Mouse (Mus musculus) myocyte (in vitro differentiated cells): ENCODE results near the gene Sez6l. TPM values are rescaled to one million over a fixed set of nuclear protein-coding genes. Genes with fewer than 3 reads are reported as not detected.

Experiments used
- H3K27me3 ChIP-seq: one replicate; pipeline ENCODE4 v1.6.1; 2011; ENCODE audit not compliant: control insufficient read depth, insufficient read depth, insufficient read length
- H3K36me3 ChIP-seq: one replicate; pipeline ENCODE4 v1.6.1; 2011; ENCODE audit not compliant: control insufficient read depth, insufficient read depth
- H3K4me2 ChIP-seq: one replicate; pipeline ENCODE4 v1.6.1; 2011; ENCODE audit warnings: low read depth, control low read depth
- H3K4me3 ChIP-seq: one replicate; pipeline ENCODE4 v1.5.1; 2011; ENCODE audit warnings: mild to moderate bottlenecking, control low read depth, moderate library complexity
- H3K79me2 ChIP-seq: one replicate; pipeline ENCODE4 v1.6.1; 2011; ENCODE audit not compliant: control insufficient read depth, insufficient read depth
- H3ac ChIP-seq: one replicate; pipeline ENCODE4 v1.6.1; 2011; ENCODE audit not compliant: control insufficient read depth, insufficient read length
- CEBPB ChIP-seq: IDR thresholded peaks from 2 replicates; pipeline ENCODE4 v1.6.1; 2011; ENCODE audit warnings: mild to moderate bottlenecking, moderate library complexity; ENCODE audit not compliant: poor library complexity, insufficient read depth, severe bottlenecking
- E2F4 ChIP-seq: IDR thresholded peaks from one replicate; pipeline ENCODE4 v1.6.1; 2011; ENCODE audit warnings: mild to moderate bottlenecking, control low read depth, moderate library complexity; ENCODE audit not compliant: insufficient read depth
- MAX ChIP-seq: IDR thresholded peaks from one replicate; pipeline ENCODE4 v1.6.1; 2011; ENCODE audit warnings: low read depth, mild to moderate bottlenecking, control low read depth
- MYOD1 ChIP-seq, 3 experiments: IDR thresholded peaks; one replicate each; pipeline ENCODE4 v1.6.1; 2011; ENCODE audit warnings: control low read depth in 2 of 3, low read depth in 2 of 3, mild to moderate bottlenecking in 2 of 3, moderate library complexity in 1 of 3; ENCODE audit not compliant: insufficient read length in 2 of 3, control insufficient read depth in 1 of 3
- MYOG ChIP-seq, 3 experiments: IDR thresholded peaks; one replicate each; pipeline ENCODE4 v1.6.1; 2011; ENCODE audit warnings: control low read depth in 2 of 3, low read depth in 2 of 3, mild to moderate bottlenecking in 2 of 3; ENCODE audit not compliant: insufficient read length in 2 of 3, control insufficient read depth in 1 of 3, insufficient read depth in 1 of 3
- POLR2A ChIP-seq: IDR thresholded peaks from one replicate; pipeline ENCODE4 v1.6.1; 2011; ENCODE audit warnings: low read depth, mild to moderate bottlenecking, control low read depth, moderate library complexity; ENCODE audit not compliant: insufficient read length
- POLR2AphosphoS2 ChIP-seq: IDR thresholded peaks from one replicate; pipeline ENCODE4 v1.6.1; 2011; ENCODE audit warnings: low read depth, control low read depth; ENCODE audit not compliant: insufficient read length
- REST ChIP-seq: IDR thresholded peaks from one replicate; pipeline ENCODE4 v1.6.1; 2011; ENCODE audit warnings: mild to moderate bottlenecking, control low read depth, moderate library complexity; ENCODE audit not compliant: insufficient read depth, insufficient read length
- SRF ChIP-seq: IDR thresholded peaks from one replicate; pipeline ENCODE4 v1.6.1; 2011; ENCODE audit warnings: low read depth; ENCODE audit not compliant: control insufficient read depth, insufficient read length
- TCF12 ChIP-seq: IDR thresholded peaks from one replicate; pipeline ENCODE4 v1.6.1; 2011; ENCODE audit warnings: mild to moderate bottlenecking, control low read depth; ENCODE audit not compliant: poor library complexity, insufficient read depth, severe bottlenecking
- TCF3 ChIP-seq: IDR thresholded peaks from one replicate; pipeline ENCODE4 v1.6.1; 2011; ENCODE audit warnings: low read depth, control low read depth; ENCODE audit not compliant: insufficient read length
- USF1 ChIP-seq: IDR thresholded peaks from one replicate; pipeline ENCODE4 v1.6.1; 2011; ENCODE audit warnings: low read depth, mild to moderate bottlenecking, control low read depth, moderate library complexity
- polyA plus RNA-seq: library from polyadenylated mRNA; unstranded; fragments of >200 nt; fragmentation: generic; extraction: Trizol; gene quantifications from one replicate; pipeline ENCODE4 v1.2.1, GENCODE M21; 2012; ENCODE audit warnings: missing spikeins

Sez6l gene
- polyA plus RNA-seq, 1 experiment = not detected

DNA sequence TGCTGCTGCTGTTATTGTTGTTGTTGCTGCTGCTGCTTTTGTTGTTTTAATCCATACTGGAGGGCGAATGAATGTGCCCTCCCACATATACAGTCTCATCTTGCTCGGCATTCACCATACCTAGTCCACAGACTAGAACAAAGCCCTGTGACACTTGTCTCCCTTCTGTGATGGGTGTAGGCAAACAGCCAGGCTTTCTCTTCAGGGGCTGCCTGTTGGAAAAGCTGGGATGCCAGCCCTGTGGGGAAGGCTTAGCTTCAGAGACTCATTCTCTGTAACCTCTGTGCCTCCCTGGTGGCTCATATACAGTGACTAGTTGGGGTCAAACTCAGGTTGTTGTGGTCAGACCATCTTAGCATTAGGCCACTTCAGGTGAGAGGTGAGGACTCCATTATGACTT lies 30.1 kb upstream of the Sez6l start:
- Histone ChIP-seq H3K27me3 (no peaks in the 10 kb centered on the region), H3K4me3 (no peak overlapping the region), H3ac (no peak overlapping the region), H3K4me2 (no peak overlapping the region), H3K79me2 (no peaks in the 10 kb centered on the region), H3K36me3 (no peaks in the 10 kb centered on the region)
- TF ChIP-seq POLR2A = no peak
- TF ChIP-seq TCF3 = no peak
- no peak for TF ChIP-seq E2F4
- TF ChIP-seq SRF = no peak
- TF ChIP-seq MYOG (IDR thresholded peaks at IDR 0.05; ENCODE audit: control insufficient read depth in 1 of 3, insufficient read depth in 1 of 3, insufficient read length in 2 of 3, low read depth in 2 of 3) = no peak
- no peak for TF ChIP-seq MAX
- TF ChIP-seq REST = no peak
- no peak for TF ChIP-seq USF1
- TF ChIP-seq TCF12 = no peak

DNA sequence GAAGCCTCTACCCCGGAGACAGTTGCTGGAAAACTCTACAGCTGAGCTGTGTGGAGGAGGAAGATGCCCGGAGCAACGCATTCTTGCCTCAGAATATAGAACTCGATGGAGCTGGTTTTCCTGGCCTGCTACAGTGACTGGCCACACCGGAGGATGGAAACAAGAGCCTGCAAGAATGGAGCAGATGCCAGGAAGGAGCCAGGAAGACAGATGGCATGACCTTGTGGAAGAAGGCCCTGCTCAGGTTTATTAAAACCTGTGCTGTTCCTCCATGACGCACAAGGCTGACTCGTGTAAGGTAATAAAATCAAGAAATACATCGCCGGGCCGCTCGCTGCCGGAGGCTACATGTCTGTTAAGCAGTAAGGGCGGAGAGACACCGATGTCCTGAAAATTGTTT lies 28.4 kb upstream of the Sez6l start:
- H3K36me3 ChIP-seq = no peaks in the 10 kb centered on the region
- H3K4me3 ChIP-seq = no peak overlapping the region
- no peak for TF ChIP-seq E2F4
- no peak for TF ChIP-seq CEBPB
- no peak for TF ChIP-seq USF1
- no peaks in the 10 kb centered on the region for H3K79me2 ChIP-seq
- no peak overlapping the region for H3K4me2 ChIP-seq
- H3ac ChIP-seq = no peak overlapping the region
- H3K27me3 ChIP-seq = no peaks in the 10 kb centered on the region

DNA sequence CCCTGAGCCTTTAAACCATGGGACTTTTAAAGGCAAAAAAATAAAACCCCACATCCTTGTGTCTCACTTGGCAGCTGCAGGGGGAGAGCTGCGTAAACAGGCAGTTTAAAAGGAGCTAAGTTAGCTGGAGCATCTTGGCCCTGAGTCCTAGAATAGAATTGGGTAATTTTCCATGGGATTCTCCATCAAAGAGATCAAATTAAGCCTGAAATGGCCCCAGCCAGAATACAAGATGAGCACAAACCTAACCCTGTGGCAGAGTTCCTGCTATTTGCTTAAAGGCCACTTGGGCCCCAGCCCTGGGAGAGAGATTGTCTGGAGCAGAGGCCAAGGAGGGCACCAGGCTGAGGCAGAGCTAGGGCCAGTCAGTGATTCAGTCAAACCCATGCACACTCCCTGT lies 27.3 kb upstream of the Sez6l start:
- Histone ChIP-seq H3K36me3 (no peaks in the 10 kb centered on the region), H3ac (no peak overlapping the region), H3K4me2 (no peak overlapping the region), H3K27me3 (no peaks in the 10 kb centered on the region), H3K4me3 (no peak overlapping the region), H3K79me2 (no peaks in the 10 kb centered on the region)
- TF ChIP-seq MYOG (IDR thresholded peaks at IDR 0.05; ENCODE audit: control insufficient read depth in 1 of 3, insufficient read depth in 1 of 3, insufficient read length in 2 of 3, low read depth in 2 of 3) (no peak), TCF3 (no peak)

DNA sequence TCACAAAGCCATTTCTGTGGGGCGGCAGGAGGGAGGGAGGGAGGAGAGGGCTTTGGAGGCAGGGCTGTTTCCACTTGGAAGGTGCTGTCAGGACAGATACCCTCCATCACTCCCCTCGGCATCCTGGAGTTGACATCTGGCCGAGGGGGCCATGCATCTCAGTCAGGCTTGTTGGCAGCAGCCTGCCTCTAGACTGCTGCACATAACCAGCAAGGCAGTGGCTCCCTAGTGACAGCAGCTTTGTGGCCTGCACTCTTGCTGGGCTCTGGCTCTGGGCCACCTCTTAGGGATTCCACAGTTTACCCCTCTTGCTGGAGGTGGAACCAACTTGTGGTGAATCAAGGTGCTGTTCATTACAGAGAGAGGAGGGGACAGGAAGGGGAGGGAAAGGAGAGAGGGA lies 26.6 kb upstream of the Sez6l start:
- TF ChIP-seq TCF12 = no peak
- TF ChIP-seq MYOD1 (IDR thresholded peaks at IDR 0.05; ENCODE audit: control insufficient read depth in 1 of 3, insufficient read length in 2 of 3, low read depth in 2 of 3) = no peak
- TF ChIP-seq MAX = no peak
- TF ChIP-seq TCF3 = no peak
- no peak for TF ChIP-seq E2F4
- no peak for TF ChIP-seq USF1
- no peak for TF ChIP-seq MYOG (IDR thresholded peaks at IDR 0.05; ENCODE audit: control insufficient read depth in 1 of 3, insufficient read depth in 1 of 3, insufficient read length in 2 of 3, low read depth in 2 of 3)
- TF ChIP-seq POLR2A = no peak
- no peak for TF ChIP-seq SRF
- TF ChIP-seq REST = no peak
- TF ChIP-seq POLR2AphosphoS2 = no peak
- TF ChIP-seq CEBPB = no peak
- Histone ChIP-seq H3K27me3 (no peaks in the 10 kb centered on the region), H3K4me3 (no peak overlapping the region), H3K79me2 (no peaks in the 10 kb centered on the region), H3ac (no peak overlapping the region), H3K4me2 (no peak overlapping the region), H3K36me3 (no peaks in the 10 kb centered on the region)

DNA sequence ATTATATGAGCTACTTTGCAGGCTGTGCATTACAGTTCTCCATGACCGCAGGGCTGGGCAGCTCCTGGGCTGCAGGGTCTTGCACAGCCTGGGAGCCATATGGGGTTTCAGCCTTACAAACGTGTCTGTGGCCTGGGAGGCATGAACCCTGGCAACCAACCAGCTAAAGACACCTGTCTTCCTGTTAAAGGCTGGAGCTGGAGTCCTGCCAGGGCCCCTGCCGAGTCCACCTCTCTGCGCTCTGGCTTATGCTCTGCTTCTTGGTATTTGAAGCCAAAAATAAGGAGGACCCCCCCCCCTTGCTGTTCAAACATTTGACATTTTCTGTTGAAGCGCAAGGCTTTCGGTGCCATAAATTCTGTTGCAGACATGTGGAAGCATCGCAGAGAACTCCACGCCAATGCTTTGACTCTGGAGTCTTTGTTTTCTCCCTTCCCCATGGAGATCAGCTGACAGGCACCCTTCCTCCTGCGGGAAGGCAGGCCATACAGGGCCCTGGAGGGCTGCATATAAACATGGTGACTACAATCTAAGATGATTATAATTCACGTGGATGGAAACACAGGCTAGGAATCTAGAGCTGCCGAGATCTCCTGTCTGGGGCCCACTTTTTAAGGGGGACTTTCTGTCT lies 23.4 kb upstream of the Sez6l start:
- no peaks in the 10 kb centered on the region for H3K36me3 ChIP-seq
- no peaks in the 10 kb centered on the region for H3K79me2 ChIP-seq
- H3K4me3 ChIP-seq = no peak overlapping the region
- no peak overlapping the region for H3K4me2 ChIP-seq
- no peak overlapping the region for H3ac ChIP-seq
- no peak for TF ChIP-seq E2F4
- TF ChIP-seq USF1 = no peak
- TF ChIP-seq REST = no peak
- no peak for TF ChIP-seq MAX
- TF ChIP-seq TCF3 = no peak
- TF ChIP-seq CEBPB = no peak
- TF ChIP-seq POLR2A = no peak
- no peak for TF ChIP-seq POLR2AphosphoS2
- TF ChIP-seq MYOD1 (IDR thresholded peaks at IDR 0.05; ENCODE audit: control insufficient read depth in 1 of 3, insufficient read length in 2 of 3, low read depth in 2 of 3) = no peak
- TF ChIP-seq TCF12 = no peak
- no peak for TF ChIP-seq SRF
- TF ChIP-seq MYOG (IDR thresholded peaks at IDR 0.05; ENCODE audit: control insufficient read depth in 1 of 3, insufficient read depth in 1 of 3, insufficient read length in 2 of 3, low read depth in 2 of 3) = no peak
- H3K27me3 ChIP-seq = no peaks in the 10 kb centered on the region
